8 mouse cellular contexts compared by ENCODE assay signal in the genomic region with DNA sequence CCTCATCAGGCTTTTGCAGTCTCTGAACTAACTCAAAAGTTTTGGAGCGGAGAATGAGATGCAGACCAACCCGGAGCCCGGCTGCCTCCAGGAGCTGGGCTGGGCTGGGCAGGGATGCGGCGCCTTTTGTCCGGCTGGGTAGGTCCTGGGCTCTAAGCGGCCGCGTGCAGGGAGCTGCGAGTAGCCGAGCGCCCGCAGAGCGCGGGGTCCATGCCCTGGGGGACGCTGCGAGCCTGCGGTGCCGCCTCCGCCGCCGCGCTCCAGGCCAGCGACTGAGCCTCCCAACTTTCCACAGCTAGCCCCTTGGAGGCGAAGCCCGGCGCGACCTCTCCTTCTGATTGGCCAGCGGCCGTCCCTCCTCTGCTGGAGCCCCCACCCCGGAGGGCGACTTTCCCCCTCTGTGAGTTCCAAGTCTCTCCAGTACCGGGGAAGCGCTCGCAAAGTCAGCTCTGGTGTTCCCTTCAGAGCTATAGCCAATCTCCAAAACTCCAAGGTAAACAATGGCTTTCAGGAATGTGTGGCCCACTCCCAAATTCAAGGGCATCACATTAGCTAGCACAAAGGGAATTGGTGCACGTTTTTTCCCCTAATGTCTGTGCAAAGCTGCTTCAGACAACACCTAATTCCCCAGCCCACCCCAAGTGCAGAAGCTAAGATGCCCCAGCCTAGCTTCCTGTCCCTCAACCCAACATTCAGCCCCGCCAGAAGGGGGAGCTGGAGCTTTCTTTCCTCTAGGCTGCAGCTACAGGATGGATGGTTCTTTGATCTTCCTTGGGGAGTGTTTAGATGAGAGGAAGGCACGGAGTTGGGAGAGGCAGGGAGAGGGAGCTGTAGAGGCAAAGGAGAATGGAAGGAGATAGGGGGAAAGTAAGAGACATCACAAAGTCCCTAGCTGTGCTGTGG. TPM values are rescaled to one million over a fixed set of nuclear protein-coding genes. Genes with fewer than 3 reads are reported as not detected.
DNase-seq lines count a peak whose midpoint lies in the region; ATAC-seq and TF ChIP-seq lines count a peak whose summit lies in the region.

A gene (minus strand): TSS at position 274 of the 903 bp plus-strand sequence.

- WGBS in kidney, embryonic 15.5 days: 0% methylated on average over 38 of the region's 38 CpGs

- peak within 1 kb of the TSS; percentile 23; the same call in 1 of the 2 replicates for H3K27ac ChIP-seq in layer of hippocampus, adult 2 months
- H3K27ac ChIP-seq in kidney, embryonic 15.5 days: peak within 1 kb of the TSS; percentile 95

- H3K4me3 ChIP-seq in layer of hippocampus, adult 2 months: peak within 1 kb of the TSS; percentile 52
- H3K4me3 ChIP-seq in kidney, embryonic 15.5 days (replicated peaks): peak within 1 kb of the TSS; percentile 63

- H3K9ac ChIP-seq in kidney, embryonic 15.5 days: peak within 1 kb of the TSS; percentile 74

- peak; percentile 95 for ATAC-seq in kidney, embryonic 15.5 days (replicated peaks; ENCODE audit: low FRiP score)

- H3K4me1 ChIP-seq in kidney, embryonic 15.5 days: peaks cover 25% of the 10 kb centered on the region

- no peaks in the 10 kb centered on the region for H3K36me3 ChIP-seq in kidney, embryonic 15.5 days

- peak within 1 kb of the TSS; percentile 81 for H3K4me2 ChIP-seq in kidney, embryonic 15.5 days

- DNase-seq in layer of hippocampus, adult 2 months (ENCODE audit: low spot score in 2 of 2): no peak
- DNase-seq in layer of hippocampus, adult 8-10 months (ENCODE audit: low spot score in 2 of 2): no peak
- peak; percentile 89 for DNase-seq in embryo, embryonic 10.5 days (ENCODE audit: low spot score)
- DNase-seq in heart, adult 8-10 months (ENCODE audit: low spot score): no peak
- peak; percentile 75 for DNase-seq in lung, postnatal 14 days
- DNase-seq in retina, embryonic 14.5 days (ENCODE audit: low spot score): peak; percentile 73
- no peak for DNase-seq in left cerebral cortex, adult 8-10 months (ENCODE audit: low spot score in 2 of 2)

- TF ChIP-seq CTCF in layer of hippocampus, adult 2 months (conservative IDR thresholded peaks at IDR 0.05): peak; percentile 54

- H3K9me3 ChIP-seq in kidney, embryonic 15.5 days (replicated peaks): no peaks in the 10 kb centered on the region; the same call in 1 of the 2 replicates

- H3K27me3 ChIP-seq in kidney, embryonic 15.5 days: no peaks in the 10 kb centered on the region

RNA-seq across cellular contexts. Expression of the gene that starts here (rescaled TPM):
- total RNA-seq in layer of hippocampus, adult 2 months (2021): 1 to 10 TPM; 1.6 to 2.0 TPM
- 1 to 10 TPM; 1.3 to 4.3 (median 1.7) TPM for total RNA-seq in layer of hippocampus, adult 8-10 months (2022)
- 10 to 100 TPM; 10.9 to 15.1 (median 12.2) TPM for total RNA-seq in heart, adult 8-10 months (2022)
- polyA plus RNA-seq in kidney, embryonic 15.5 days (2015; fragmentation: Nextera tagmentation; extraction: Ambion mirVana): 18.0 and 22.5 TPM in 2 replicates
- total RNA-seq in left cerebral cortex, adult 8-10 months (2022): 1 to 10 TPM; 1.4 to 2.6 (median 2.2) TPM

Comparison
In these comparisons a context has a peak if more than half of its experiments do, and no peak if none do; other contexts are left out.
1. DNase-seq: peak in embryo, embryonic 10.5 days (single experiment), lung, postnatal 14 days (single experiment) and retina, embryonic 14.5 days (single experiment); none in layer of hippocampus, adult 2 months (0 of 2), layer of hippocampus, adult 8-10 months (0 of 2), heart, adult 8-10 months (single experiment) and left cerebral cortex, adult 8-10 months (0 of 2).